Mouse (Mus musculus) kidney, postnatal 4 days (tissue): ENCODE measurements around the gene Arl1.
"Not testable (repeated sequence)": the region's sequence is repeated elsewhere in the genome, so short reads cannot be mapped to it uniquely, and the experiment has no call there.

Source experiments
- DNase-seq, 2 experiments: peaks; one replicate each; pipeline ENCODE4 v3.0.0; 2021; ENCODE audit warnings: mixed read lengths in 2 of 2

Arl1 gene

DNA sequence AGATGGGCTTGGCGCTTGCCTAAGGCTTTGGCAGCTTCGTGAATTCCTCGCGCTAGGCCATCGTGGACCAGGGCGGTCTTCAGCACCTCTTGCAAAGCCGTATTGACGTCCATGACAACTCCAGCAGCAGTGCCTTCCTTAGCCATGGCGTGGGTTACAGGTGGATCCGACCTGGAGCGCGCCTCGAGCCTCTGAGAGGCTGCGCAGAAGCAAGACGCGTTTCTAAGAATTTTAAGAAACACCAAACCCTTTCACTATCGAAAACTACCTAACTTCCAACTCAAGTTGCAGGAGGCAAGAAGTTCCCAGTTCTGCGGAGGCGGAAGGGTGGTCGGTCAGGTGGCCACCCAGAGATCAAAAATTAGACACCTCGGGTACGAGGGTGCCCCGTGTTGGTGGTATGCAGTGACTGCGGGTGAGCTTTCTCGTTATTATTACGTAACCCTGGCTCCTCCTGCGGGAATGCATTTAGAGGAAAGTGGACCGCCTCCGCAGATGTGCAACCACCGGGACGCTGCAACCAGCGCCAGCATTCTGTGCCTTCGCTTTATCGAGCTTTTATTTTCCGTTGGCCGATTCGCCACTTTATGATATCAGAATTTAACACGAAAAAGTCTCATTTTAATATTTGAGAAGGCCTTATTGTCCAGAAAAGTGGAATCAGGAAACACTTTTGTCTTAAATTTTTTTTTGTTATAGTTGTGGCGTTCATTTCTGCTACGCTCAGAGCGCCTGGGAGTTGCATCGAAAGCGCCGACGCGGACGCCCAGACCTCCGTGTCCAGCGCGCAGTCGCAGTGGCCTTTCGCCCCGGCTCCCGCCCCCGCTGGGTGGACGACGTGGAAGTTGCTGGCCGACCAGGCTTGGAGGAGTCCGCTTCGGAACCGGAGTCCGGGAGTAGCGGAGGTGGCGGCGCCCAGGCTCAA, at the start of gene Arl1:
Gene Arl1 (plus strand): TSS at position 288 of the 925 bp plus-strand sequence.
- peak; percentile 95 to 97 for DNase-seq

DNA sequence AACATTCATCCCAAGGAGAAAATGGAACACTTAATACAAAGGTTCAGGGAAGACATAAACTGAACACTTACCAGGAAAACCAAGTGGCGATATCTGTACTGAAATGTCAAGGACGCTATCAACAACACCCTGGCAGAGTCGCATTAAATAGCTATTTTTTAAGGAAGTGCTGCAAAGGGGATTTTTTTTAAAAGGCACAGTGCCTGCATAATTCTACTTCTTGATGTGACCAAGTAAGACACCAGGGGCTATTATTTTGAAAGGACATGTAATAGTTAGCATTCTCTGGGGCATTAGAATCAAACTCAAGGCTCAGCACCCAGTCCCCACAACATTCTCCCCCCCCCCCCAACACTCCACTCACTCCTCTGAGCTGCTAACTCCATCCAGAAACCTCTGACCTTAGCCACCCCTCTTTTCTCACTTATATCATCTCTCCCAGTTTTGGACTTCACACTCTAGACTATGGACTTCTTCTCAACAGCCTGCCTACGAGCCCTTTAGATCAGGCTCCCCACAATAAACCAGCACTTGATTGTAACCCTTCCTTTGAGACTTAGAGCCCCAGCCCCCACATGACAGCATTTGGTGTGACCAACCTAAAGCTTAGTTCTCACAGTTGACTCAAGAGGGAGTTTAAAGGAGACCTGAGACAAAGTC, 47.6 kb upstream of the Arl1 start:
- no peak for DNase-seq

DNA sequence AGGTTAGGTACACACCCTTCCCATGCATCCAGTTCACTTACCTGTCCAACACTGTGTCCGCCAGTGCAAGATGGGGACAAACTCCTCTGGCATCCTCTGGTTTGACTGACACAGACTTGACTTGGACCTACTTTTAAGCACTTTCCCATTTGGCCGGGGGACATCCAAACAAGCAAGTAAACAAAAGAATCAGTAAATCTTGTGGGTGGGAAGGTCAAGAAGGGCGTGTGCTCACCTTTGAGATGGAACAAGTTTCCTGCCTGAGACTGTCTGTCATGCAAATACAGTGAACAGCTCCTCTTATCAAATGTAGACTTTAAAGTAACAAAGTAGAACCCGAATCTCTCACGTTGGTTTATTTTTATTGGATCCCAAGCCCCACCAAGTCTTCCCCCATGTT, 45.7 kb upstream of the Arl1 start, which contains the start of gene Spic:
Gene Spic (minus strand): TSS at position 91 of the 400 bp plus-strand sequence.
- DNase-seq, result no peak

DNA sequence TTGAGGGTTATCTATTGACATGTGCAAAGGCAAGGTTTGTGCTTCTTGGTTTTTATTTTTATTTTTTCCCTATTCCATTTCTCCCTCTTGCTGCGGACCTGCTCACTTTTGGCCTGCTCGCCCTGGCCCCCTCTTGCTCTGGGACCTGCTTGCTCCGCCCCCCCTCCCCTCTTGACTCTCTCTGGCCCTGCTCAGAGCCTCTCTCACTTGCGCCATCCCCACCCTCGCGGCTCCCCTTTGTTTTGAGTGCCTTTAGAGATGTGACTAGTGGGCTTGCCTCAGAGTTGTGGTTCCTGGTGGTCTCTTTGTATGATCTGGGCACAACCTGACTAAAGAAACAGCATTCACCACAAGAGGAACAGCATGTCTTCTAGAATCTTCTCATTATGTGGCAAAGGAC, 29.7 kb upstream of the Arl1 start:
- no peak for DNase-seq

DNA sequence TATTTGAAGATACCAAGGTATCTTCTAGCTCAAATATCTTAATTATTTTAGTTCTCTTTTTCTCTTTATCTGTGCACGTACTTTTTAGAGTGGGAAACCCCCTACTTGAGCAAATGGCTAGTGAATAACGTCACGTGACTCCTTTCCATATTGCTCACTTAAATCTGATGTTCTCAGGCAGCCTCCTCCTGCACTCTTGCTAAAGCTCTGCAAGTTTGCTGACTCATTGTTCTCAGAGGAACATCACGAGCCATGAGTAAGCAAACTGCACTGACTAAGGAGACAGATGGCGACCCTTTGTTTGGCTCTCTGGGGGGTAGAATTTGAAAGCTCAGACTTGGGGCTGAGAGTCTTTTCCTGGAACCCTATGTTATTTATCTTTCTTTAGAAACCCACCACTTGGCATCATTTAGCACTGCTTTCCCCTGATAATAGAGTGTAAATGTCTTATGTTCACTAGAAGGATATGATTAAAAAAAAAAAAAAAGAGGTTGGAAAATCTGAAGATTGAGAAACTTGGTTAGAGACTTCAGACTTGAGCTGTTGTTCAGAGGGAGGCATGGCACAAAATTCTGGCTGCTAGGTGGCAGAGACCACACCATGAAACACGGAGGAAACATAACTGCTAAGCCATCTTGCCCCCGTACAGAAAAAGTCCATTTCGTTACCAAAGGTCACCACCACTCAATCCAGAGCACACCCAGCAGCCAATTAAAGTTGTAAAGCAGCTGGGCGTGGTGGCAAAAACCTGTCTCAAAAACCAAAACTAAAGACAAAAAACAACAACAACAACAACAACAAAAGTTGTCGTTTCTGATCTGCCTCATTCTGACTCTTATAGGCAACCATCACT, 21.8 kb upstream of the Arl1 start:
- no peak for DNase-seq

DNA sequence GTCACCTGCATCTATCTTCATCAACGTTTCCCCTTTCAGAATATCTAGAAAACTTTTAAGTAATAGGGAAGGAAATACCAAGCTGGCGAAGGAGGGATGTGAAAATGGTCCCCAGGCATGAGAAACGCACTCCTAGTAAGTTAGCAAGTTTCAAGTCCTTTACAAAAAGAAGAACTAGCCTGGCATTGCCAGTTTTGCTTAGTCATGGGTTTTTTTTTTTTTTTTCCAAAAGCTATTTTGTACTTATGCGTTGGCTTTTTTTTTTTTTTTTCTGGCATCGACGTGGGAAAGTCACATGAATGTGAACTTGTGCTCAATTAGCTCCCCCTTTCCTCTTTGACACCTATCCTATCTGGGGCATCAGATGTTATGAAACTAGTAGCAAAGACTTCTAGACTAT, 18.3 kb upstream of the Arl1 start:
- no peak for DNase-seq

DNA sequence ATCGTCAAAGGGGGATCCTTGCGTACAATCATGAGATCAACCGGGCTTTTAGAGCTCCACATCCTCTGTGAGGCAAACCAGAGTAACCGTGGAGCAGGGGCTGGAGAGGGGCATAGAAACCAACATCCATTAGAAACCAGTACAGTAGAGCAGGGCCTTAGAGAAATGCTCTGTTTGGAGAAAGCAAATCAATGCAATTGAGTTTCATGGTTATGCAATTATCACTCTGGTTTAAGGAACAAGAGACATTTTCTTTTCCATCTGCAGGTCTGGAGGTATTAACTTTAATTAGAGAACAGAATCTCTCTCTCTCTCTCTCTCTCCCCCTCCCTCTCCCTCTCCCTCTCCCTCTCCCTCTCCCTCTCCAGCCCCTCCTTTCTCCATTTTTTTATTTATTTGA, 15.9 kb upstream of the Arl1 start:
- no peak for DNase-seq

DNA sequence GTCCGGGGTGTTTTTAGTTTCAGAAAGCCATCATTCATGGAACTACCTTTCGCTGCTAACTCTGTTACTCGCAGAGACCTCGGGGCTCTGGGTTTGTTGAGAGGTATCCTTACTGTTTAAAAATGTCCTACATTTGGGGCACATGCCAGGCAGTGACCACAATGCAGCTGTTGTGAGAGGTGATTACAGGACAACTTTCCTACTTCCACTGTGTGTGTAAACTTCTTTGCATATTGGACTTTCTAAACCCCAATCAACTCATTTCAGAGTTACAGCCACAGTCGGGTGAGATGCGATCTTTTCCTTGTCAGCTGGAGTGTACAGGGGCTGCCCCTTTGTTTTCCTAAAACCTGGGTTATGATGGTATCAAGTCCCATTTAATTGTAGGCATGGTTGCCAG, 15.0 kb upstream of the Arl1 start:
- no peak for DNase-seq

DNA sequence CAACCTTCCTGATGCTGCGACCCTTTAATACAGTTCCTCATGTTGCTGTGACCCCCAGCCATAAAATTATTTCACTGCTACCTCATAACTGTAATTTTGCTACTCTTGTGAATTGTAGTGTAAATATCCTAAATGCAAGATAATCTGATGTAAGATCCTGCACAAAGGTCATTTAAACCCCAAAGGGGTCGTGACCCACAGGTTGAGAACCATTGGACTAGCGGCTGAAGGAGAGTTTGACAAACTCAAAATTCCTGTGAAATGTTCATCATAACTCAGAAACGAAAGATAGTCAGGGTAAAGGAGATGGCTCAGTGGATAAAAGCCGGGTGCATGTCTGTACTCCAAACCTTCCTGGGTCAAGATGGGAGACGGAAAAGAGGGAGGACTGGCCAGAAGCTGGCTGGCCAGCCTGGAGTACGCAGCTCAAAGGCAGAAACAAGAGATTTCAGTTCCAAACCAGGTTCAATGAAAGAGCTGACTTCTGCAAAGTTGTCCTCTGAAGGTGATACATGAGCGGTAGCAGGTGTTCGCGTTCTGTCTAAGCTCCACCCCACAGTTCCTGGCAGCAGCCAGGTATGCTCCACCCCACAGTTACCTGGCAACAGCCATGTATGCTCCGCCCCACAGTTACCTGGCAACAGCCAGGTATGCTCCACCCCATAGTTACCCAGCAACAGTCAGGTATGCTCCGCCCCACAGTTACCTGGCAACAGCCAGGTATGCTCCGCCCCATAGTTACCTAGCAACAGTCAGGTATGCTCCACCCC, 13.5 kb upstream of the Arl1 start:
- peak in 1 of 2 experiments; percentile 3 for DNase-seq

DNA sequence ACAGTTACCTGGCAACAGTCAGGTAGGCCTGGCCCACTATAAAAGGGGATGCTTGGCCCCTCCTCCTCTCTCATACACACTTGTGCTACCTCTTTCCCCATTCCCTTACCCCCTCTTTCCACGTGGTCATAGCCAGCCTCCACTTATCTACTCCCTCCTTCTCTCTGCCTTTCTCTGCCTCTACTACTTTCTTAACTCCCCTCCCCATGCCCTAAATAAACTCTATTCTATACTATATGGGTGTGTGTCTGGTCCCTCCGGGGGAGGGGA, 13.0 kb upstream of the Arl1 start:
- no peak for DNase-seq

DNA sequence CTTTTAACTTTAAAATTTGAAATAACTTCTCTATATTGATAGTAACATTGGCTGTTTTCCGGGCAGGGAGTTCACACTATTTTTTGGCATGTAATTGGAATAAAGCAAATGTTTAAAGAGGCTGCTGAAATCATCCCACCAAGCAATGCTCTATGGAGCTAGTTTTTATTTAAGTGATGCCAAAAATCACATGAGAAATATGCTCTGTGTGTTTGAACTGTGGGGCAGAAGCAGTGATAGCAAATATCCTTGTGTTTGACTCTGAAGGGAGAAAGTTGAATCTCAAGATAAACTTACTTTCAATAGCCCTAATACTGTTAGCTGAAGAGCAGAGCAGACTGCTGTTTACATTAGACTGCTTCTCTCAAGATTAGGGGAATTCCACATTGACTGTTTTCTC, 11.0 kb upstream of the Arl1 start:
- no peak for DNase-seq

DNA sequence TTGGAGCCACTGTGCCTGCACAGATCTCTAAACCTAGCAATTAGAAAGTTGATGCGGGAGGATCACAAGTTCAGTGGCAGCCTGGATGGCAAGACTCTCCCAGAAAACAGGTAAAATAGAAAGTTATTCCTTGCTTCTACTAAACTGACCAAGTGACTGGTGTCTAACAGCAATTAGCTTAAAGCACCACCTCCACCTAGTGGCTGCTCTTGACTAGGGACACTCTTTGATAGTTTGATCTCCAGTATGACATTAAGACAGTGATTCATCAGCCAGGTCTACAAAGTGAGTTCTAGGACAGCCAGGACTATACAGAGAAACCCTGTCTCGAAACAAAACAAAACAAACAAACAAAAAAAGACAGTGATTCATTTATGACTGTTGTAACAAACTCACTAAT, 5.3 kb upstream of the Arl1 start:
- DNase-seq, result peak; percentile 49 to 57

DNA sequence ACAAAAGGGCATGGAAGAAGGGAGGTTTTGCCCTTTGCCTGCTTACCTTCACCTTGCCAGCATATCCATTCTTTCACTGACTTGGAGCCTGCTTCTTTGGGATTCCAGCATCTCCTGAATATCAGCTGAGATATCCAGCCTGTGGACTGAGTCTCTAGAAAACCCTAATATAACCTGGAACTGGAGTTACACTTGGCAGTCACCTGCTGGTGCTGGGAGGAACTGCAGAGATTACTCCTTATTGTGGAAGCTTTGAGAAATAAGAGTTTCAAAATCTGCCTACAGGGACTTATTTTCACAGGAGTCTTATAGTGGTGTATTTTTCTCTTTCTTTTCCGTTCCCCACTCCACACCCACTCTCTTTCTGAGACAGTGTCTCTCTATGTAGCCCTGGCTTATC, 3.5 kb upstream of the Arl1 start:
- peak; percentile 73 to 78 for DNase-seq

DNA sequence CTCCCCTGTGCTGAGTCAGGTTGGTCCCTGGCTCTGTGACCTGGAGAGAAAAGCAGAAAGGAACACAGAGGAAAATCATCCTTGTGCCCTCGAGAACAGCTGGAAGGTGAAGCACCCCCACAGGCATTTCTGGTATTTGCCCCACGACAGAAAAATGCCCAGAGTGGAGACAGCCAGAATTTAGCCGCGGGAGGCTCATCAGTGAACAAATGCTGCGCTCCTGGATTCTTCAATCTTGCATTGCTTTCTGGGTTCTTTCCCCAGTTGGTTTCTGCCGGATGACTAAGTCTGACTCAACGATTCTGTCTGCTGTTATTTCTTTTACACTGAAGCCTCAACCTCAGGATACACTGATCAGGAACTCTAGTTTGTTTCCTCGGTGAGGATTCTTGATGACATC, 2.5 kb upstream of the Arl1 start:
- DNase-seq, result no peak

DNA sequence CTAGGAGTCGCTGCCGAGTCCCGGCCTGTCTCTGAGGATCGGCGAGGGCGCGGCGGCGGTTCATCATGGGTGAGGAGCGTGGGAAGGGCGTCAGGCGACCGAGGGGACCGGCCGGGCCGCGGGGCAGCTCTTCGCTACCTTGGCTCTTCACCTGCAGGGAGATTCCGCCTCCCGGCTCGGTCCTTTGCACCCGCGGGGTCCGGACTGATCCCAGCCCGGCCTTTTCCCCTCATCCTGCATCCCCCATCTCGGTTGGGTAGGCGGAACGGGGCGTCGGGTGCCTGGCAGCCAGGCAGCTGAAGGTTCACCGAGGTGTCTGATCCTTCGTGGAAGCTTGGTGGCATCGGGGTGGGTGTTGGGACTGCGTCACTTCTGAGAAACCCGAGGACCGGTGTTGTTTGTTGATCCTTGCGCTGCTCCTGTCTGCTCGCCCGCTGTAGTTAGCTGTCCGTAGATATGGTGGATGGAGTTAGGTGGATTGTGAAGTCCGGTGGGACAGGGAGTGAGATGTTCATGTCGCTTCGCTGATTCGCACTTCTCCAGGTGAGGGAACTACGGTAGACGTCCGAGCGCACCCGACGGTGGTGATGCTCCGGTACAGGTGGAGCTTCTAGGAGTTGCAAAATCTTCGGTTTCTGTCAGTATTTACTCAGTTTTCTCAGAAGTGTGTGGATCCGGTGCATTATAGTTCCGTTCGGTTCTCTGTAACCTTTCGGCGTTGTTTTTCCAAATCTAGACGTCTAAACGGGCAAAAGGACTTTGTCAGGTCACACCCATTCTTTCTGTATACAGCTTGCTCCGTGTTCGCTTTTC, 1.0 kb downstream of the Arl1 start:
- no peak for DNase-seq

DNA sequence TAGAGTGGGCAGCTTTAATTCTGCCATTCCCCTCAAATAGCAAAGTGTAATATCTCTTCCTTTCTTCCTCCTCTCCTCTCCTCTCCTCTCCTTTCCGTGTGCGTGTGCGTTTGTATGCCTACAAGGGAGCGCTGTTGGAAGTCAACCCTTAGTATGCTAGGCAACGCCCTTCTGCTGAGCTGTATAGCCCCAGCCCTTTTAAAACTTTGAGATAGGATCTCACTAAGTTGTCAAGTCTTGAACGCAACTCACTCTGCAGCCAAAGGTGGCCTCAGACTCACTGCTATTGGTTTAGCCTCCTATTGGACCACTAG, 1.6 kb downstream of the Arl1 start:
- DNase-seq, result no peak

DNA sequence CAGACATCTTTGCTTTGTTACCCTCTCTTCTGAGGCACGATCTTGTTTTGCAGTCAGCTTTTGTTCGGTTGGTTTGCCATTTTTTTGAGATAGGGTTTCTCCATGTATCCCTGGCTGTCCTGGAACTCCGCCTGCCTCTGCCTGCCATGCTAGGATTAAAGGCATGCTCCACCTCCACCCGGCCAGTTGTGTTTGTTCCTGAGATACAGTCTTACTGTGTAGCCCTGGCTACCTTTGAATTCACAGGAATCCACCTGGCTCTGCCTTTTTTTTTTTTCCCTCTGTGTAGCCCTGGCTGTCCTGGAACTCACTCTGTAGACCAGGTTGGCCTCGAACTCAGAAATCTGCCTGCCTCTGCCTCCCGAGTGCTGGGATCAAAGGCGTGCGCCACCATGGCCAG, 8.4 kb downstream of the Arl1 start:
- not testable (repeated sequence) for DNase-seq

DNA sequence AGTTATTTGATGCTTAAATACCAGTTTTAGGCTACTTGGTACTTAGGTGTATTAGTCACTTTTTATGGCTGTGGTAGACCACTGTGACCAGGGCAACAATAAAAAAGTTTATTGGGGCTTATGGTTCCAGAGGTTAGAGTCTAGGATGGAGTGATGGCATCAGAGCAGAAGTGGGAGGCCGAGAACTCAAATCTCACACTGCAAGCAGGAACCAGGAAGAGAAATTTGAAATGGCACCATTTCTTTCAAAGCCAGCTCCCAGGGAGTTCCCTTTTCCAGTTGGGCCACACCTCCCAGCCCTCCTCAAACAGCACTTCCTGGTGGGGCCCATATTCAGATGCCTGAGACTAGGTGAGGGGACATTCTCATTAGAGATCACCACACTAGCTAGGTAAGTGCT, 9.2 kb downstream of the Arl1 start:
- DNase-seq, result no peak

DNA sequence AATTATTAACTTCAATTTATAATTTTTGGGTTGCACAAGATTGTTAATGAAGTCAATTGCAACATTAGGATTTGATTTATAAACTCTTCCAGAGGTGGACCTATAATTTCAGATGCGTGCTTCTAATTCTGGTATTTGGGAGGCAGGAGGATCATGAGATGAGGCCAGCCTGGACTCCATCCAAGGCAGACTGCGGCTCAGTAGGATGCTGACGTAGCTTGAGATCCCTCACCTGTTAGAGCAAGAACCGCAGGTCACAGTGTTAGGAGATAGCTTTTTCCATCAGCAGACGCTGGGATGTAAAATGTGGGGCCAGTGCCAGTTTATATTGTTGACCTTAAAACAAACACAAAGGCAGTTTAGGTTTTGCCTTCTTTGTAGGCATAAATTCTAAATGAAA, 10.1 kb downstream of the Arl1 start:
- DNase-seq, result no peak

DNA sequence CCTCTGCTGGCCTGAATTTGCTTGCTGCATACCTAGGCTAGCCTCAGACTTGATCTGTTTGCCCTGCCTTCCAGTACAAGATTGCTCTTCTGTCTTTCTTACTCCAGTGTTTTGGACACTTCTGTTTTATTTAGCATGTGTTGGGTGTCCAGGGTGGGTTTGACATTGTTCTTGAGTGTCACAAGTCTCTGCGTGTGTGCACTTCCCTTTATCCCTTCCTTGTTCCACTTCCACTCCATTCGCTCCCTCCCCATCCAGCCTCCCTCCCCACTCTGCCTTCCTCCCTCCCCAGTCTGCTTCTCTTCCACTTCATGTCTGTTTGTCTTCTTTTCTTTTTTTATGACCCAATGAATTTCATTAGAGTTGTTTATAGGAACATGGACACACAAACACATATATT, 10.8 kb downstream of the Arl1 start:
- DNase-seq, result no peak

DNA sequence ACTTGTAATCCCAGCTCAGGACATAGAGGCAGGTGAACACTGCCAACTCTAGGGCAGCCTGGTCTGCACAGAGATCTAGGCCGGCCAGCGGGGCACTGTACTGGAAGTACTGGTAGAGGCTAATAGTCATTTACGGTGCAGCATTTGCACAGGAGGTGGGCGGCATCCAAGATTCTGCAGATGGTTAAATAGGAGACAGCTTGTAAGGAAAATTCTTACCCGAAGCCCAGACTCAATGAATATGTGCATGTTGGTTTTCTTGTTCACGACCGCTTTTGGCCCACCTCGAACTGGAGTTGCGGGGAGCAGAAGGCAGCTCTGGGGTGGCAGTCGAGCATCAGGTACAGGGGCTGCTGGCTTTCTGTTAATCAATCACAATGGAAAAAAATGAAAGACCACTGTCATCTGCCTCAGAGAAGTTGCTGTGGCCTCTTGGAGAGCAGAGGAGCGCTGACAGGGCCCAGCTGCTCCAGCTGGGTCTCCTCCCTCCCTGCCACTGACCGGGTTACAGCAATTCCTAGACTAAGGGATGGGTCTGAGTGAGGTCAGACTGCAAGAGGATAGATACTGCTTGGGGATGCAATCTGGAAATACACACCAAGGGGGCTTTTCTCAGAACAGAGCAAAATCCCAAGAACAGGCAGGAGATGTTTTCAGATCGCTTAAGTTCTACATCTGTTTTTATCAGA, 31.0 kb downstream of the Arl1 start:
- peak; percentile 32 to 41 for DNase-seq
